Mouse (Mus musculus) T-helper 2 cell (primary cell): Measurements from ENCODE around the gene H2-Oa.

Source experiments
- in situ Hi-C: fragments of 300-600 bp; cut with MboI, MseI; formaldehyde crosslinking; loops from one replicate; pipeline ENCODE4 v1.15.1; 2025; ENCODE audit warnings: high pct_unique_total_duplicates

H2-Oa gene

DNA sequence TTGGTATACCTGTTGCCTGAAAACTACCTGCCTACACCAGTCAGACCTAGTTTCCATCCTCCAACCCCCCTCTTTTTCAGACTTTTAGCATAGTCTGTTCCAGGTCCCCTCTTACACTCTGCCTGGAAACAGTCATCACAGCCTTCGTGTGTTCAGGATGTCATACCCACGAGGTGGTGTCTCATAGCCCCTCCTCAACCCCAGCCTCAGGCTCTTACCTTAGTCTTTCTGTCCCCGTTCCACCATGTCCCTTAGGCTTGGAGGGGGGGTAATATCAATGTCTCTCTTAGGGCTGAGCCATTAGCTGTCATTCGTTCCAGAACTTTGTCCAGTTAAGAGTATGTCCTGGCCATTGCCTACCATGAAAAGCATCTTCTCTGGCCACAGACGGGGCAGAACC is 9.0 kb downstream of the H2-Oa start:
- in situ Hi-C loops, result no loop called here

DNA sequence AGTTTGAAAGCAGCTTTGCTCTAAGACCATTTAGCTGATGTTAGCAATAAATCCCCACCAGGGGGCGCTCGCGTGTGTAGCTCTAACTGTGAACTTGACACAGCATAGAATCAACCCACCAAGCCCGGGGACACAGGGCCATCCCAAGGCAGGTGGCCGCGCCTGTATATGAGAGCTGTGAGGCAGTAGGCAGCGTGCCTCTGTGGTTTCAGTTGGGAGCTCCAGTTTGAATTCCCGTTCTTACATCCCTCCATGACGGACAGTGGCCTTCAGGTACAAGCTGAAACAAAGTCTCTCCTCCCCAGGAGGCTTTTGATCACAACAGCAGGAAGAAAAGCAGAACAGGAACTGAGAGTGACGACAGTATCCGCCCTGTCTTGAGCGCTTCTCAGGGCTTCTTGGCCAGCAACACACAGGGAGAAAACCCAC is 9.5 kb downstream of the H2-Oa start:
- in situ Hi-C loops, result no loop called here

DNA sequence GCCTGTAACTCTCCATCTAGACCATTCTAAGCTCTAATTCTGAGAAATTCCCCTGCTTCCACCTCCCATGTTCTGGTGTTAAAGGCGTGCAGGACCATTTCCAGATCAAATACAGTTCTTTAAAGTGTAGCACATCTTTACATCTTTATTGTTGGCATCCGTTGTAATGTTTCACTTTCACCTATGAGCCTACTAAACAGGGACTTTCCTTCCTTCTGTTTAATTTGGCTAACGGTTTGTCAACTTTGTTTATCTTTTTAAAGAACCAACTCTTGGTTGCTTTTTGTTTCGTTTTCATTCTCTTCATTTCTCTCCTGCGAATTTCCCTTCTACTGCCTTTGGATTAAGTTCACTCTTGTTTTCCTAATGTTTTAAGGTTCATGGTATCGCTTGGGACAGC is 10.7 kb downstream of the H2-Oa start:
- in situ Hi-C loops, result no loop called here

DNA sequence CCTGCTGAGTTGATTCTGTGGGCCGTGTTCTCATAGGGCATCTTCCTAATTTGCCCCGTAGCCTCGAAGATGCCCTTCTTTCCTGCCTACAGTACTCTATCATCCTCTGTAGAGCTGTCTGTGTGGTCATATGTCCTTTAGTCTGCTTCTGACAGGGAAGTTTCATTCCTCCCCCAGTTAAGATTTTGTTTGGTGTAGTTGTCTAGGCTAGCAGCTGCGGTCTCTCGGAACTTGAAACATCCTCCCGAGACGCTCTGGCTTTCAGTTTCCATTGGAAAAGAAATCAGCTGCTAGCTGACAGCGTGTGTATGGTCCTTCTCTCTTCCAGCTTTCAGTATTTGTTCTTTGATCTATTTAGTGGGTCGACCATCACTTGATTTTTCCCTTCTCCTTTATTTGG is 12.7 kb downstream of the H2-Oa start:
- in situ Hi-C loops, result no loop called here

GRCm38 (mm10) chr17:34106555-34106954 is 14.4 kb downstream of the H2-Oa start:
- in situ Hi-C loops, result no loop called here

- in situ Hi-C loops, result no loop called here
Observed at GRCm38 (mm10) chr17:34107109-34107867, 15.1 kb downstream of the H2-Oa start.

DNA sequence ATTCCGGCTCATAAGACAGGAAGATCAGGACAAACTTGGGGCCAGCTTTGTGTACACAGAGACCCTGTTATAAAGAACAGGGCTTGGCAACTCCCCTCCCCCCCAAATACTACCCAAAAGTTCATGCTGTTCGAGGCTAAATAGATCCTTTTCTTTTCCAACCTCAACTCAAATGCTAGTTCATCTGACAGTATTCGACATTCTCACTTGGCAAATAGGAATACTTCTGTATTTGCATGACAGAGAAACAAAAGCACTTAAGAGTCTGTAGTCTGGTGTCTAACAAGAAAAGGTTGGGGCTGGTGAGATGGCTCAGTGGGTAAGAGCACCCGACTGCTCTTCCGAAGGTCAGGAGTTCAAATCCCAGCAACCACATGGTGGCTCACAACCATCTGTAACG is 16.3 kb downstream of the H2-Oa start:
- in situ Hi-C loops, result no loop called here

GRCm38 (mm10) chr17:34109038-34109805 is 17.1 kb downstream of the H2-Oa start:
- in situ Hi-C loops, result no loop called here

DNA sequence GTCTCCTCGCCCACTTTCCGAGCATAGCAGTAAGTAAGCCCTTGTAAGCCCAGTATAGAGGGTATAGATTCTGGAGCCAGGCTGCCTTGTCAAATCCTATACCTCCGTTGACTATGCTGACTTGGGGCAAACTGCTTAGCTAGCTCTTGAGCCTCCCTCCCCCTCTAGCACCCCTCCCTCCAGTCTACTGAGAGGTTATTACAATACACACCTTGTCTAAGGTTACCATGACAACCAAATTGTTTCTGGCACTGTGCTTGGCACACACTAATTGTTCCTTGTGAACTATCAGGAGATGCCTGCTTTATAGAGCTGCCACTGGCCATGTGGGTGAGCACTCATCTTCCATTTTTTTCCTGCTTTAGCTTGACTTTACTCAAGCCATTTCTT is 17.7 kb downstream of the H2-Oa start:
- in situ Hi-C loops, result no loop called here

DNA sequence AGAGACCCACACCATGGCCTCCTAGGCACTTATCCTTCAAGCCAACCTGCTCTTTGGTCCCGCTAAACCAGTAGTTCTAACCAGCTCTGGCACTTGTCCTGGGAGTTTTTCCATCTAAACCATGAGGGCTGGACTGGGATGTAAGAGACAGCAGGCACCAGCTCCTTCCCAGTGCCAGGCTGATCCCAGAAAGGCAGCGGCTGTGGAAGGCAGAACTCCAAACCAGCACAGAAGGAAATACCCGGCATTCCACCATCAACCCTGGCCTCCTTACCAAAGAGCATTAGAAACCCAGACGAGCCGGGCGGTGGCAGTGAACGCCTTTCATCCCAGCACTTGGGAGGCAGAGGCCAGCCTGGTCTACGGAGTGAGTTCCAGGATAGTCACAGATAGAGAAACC is 18.2 kb downstream of the H2-Oa start:
- in situ Hi-C loops, result no loop called here

DNA sequence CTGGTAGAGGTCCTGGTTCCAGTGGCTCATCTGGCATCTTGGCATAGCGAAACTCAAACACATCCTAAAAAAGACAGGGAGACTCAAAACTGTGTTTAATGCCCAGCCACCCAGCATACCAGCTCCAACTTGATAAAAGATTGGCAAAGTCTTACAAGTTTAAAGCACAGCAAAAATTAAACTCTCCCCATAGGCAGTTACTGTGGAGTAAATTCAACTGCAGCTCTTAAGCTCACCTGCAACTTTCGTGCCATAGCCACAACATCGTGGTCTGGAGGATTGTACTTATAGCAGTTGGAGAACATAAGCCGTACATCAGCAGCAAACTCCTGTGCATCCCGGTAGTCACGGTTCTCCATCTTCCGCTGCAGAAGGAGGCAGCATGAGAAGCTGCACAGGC is 22.0 kb downstream of the H2-Oa start:
- in situ Hi-C loops, result no loop called here

DNA sequence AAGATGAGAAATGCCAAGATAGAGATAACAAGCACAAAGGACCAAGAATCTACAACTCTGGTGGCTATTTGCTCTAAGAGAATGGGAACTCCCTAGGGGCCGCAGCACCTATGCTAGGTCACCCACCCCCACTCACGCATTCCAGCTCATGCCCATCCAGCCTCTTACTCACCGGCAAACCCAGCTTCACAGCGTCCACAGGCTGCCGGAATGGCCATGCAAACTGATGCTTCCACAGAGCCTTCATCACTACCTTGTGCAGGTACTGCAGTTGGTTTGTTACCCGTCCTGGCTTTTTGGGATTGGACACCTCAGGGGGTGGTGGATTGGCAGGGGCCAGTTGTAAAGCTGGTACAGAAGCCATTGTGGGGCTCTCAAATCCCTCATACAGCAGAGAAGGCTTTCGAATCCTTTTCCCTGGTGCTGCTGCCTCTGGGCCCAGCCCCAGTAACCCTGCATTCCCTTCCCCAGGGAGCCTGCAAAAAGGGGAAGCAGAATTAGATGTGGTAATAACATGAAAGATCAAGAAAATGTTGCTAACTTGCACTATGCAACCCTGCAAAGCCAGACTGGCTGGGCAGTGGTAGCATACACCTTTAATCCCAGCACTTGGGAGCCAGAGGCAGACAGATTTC is 24.7 kb downstream of the H2-Oa start:
- in situ Hi-C loops, result no loop called here

DNA sequence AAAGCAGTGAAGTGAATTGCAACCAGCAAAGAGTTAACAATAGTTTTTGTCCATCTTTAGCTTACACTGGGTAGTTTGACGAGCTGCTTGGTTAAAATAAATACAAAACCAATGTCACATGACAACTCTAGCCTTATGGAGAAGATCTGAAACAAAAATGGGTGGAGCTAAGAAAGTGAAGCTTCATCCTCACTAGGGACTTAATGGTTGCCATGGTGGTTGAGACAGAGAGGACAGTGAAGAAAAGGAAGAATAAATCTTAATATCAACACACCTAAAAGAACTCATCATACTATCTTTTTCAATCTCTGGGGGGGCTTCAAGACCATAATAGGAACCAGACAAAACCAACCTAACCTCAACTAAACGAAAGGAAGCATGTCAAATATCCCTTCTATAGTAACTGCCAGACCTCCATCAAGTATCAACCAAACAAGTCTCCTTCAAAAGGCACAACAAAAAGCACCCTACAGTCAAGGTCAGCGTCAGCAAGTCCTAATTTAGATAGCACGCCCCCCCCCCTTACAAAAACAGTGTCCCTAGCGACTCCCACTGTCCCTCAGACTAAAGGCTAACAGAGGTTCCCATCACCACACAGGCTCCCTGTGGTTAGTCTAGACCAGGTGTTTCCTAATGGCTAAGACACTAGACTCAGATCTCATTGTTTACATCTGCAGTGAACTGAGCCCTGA is 25.4 kb downstream of the H2-Oa start:
- in situ Hi-C loops, result no loop called here

- in situ Hi-C loops, result no loop called here
Observed at GRCm38 (mm10) chr17:34118113-34118872, 26.2 kb downstream of the H2-Oa start.

DNA sequence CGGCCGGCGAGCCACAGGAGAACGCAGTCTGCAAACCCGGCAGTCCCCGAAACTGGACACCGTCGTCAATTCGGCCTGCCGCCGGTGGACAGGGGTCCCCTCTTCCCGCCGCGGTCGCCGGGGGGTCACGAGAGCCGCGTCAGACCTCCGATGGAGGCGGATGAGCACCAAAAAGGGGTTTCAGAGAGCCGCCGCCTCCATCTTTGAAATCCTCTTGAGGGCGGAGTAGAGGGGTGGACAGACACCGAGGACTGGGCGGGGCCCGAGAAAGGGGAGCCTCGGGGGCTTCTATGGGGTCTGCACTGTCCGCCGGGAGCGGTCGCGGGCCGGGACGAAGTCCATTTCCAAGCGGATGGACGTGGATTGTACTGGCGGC is 26.7 kb downstream of the H2-Oa start:
- in situ Hi-C loops, result no loop called here

DNA sequence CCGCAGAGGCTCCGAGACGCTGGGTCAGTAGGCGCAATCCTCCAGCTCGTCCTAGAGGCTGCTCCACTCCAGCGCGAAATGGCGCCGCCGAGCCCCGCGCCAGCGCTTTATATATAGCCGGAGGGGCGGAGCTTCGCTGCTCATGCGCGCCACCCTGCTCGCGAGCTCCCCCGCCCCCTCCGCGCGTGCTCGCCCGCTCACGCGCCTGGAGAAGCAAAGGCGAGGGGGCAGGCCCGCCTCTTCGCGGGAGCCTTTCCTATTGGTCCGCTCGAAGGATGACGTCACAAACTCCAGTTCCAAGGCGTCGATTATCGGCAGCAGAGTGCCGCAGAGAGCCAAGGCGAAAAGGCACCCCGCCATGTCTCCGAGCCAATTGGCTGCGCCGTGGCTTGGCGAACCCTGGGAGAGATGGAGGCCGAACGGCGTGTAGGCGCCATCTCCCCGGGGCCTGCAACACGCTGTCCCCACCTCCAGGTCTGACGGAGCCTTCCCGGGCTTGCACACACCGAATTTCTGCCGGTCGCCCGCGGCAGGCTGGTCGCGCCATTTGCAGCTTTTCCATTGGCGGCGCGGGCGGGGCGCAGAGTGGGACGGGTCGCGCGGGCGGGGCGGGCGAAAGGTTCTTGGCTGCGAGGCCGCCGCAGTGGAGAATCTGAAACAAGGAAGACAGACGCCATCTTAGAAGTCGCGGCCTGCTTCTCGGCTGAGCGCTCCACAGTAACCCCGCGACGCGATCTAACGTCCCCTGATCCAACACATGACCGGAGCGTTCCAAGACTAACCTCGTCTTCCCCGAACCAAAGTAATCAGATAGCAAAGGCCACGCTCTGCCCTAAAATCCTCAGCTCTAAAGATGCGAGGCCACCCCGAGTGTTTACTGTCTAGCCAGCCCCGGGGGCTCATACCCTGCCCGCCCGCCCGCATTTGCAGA is 27.4 kb downstream of the H2-Oa start, which contains the start of gene H2-DMa:
H2-DMa (plus strand) TSS at position 293 of the 931 bp plus-strand sequence.
- in situ Hi-C loops, result no loop called here

GRCm38 (mm10) chr17:34120180-34120723 is 28.1 kb downstream of the H2-Oa start:
- in situ Hi-C loops, result no loop called here

DNA sequence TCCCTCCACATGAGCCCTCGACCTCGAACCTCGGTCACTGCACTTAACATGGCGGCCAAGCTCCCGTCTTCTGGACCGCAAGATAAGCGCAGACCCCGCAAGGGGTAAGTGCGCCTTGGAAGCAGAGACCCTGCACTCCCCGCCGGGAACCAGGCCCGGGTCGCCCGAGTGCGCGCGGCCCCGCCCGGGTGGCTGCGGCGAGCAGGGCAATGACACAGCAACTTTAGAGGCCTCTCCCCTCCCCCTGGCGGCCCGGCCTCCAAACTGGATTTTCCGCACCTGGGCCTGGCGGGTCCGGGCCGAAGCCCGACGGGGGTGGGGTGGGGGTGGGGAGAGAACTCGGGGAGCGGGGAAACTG is 28.7 kb downstream of the H2-Oa start:
- in situ Hi-C loops, result no loop called here

- in situ Hi-C loops, result no loop called here
Observed at GRCm38 (mm10) chr17:34121172-34121878, 29.2 kb downstream of the H2-Oa start.

DNA sequence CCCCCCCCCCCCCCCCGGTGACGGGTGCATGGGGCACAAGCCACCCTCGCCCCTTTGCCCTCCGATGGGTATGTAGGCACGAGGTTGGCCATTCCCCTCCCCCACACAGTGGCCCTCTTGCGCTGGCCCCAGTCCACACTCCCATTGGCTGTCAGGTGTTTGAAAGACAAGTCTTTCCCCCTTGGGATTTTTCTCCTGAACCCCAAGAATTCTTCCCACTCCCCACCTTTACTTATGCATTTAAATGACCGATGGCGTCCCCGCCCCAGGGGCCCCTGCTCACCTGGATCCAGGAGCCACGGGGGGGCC is 29.7 kb downstream of the H2-Oa start:
- in situ Hi-C loops, result no loop called here
